Mouse (Mus musculus) cortical plate, adult 2 months (tissue): ENCODE measurements around the gene Cntn5.

ENCODE experiments used
- CTCF ChIP-seq: fragments of 200-500 bp; IDR thresholded peaks from 2 replicates; pipeline ENCODE4 v1.5.1; 2011; ENCODE audit warnings: mild to moderate bottlenecking, control low read depth, low read length; ENCODE audit not compliant: insufficient read depth; ENCODE audit errors: extremely low read depth
- POLR2A ChIP-seq: fragments of 200-500 bp; IDR thresholded peaks from 2 replicates; pipeline ENCODE4 v1.6.1; 2011; ENCODE audit warnings: mild to moderate bottlenecking, low read length, control low read depth; ENCODE audit not compliant: insufficient read depth; ENCODE audit errors: extremely low read depth

GRCm38 (mm10) chr9:10400099-10400498 lies 504.5 kb downstream of the Cntn5 start:
- TF ChIP-seq CTCF, result no peak
- no peak for TF ChIP-seq POLR2A
